Mouse (Mus musculus) ES-Bruce4 (cell line): ENCODE measurements around the gene Ttc7b. TPM values are rescaled to one million over a fixed set of nuclear protein-coding genes. Genes with fewer than 3 reads are reported as not detected.

Source experiments
- H3K27ac ChIP-seq: 2 replicates; pipeline ENCODE4 v1.5.1; 2012; ENCODE audit warnings: low read length, inconsistent platforms; ENCODE audit not compliant: insufficient read depth
- H3K27me3 ChIP-seq: 2 replicates; pipeline ENCODE4 v1.6.1; 2012; ENCODE audit warnings: mild to moderate bottlenecking, low read length, inconsistent platforms; ENCODE audit not compliant: control insufficient read depth, poor library complexity, insufficient read depth, severe bottlenecking
- H3K36me3 ChIP-seq: 2 replicates; pipeline ENCODE4 v1.6.1; 2012; ENCODE audit warnings: inconsistent platforms, mild to moderate bottlenecking, low read length, moderate library complexity; ENCODE audit not compliant: control insufficient read depth, poor library complexity, insufficient read depth, severe bottlenecking
- H3K4me1 ChIP-seq: one replicate; pipeline ENCODE4 v1.8.1; 2011; ENCODE audit warnings: low read length; ENCODE audit not compliant: control insufficient read depth, insufficient read depth
- H3K4me3 ChIP-seq: 2 replicates; pipeline ENCODE4 v1.5.1; 2011; ENCODE audit warnings: low read depth, mild to moderate bottlenecking, low read length
- H3K9ac ChIP-seq: 2 replicates; pipeline ENCODE4 v1.6.1; 2012; ENCODE audit warnings: low read depth, mild to moderate bottlenecking, inconsistent platforms; ENCODE audit not compliant: poor library complexity, severe bottlenecking
- H3K9me3 ChIP-seq: replicated peaks from 2 replicates; pipeline ENCODE4 v1.6.1; 2012; ENCODE audit warnings: mild to moderate bottlenecking, low read length, inconsistent platforms; ENCODE audit not compliant: control insufficient read depth, poor library complexity, insufficient read depth, severe bottlenecking
- CTCF ChIP-seq: IDR thresholded peaks from one replicate; pipeline ENCODE4 v1.8.1; 2011; ENCODE audit warnings: low read depth, low read length
- EP300 ChIP-seq: IDR thresholded peaks from 2 replicates; pipeline ENCODE4 v1.6.1; 2011; ENCODE audit warnings: low read depth, low read length; ENCODE audit not compliant: insufficient read depth
- POLR2A ChIP-seq: IDR thresholded peaks from one replicate; pipeline ENCODE4 v1.8.1; 2011; ENCODE audit warnings: low read length; ENCODE audit not compliant: insufficient read depth
- polyA plus RNA-seq: library from polyadenylated mRNA; stranded (reverse); fragments of >200 nt; gene quantifications from 2 replicates; pipeline ENCODE4 v1.2.4, GENCODE M21; 2011; ENCODE audit warnings: low read depth; ENCODE audit not compliant: missing spikeins, insufficient read depth, insufficient read length

Gene Ttc7b
- polyA plus RNA-seq, 1 experiment: 61.1 TPM

GRCm38 (mm10) chr12:100276607-100277533 is 243.8 kb downstream of the Ttc7b start:
- no peaks in the 10 kb centered on the region for H3K36me3 ChIP-seq
- H3K27ac ChIP-seq: no peak overlapping the region
- no peaks in the 10 kb centered on the region for H3K27me3 ChIP-seq
- H3K4me1 ChIP-seq: peaks cover 2% of the 10 kb centered on the region
- TF ChIP-seq CTCF: no peak
- TF ChIP-seq EP300: no peak
- no peak for TF ChIP-seq POLR2A
- H3K9ac ChIP-seq: no peak overlapping the region
- no peak overlapping the region for H3K4me3 ChIP-seq
- H3K9me3 ChIP-seq: no peaks in the 10 kb centered on the region

GRCm38 (mm10) chr12:100275850-100276249 is 244.8 kb downstream of the Ttc7b start:
- no peak overlapping the region for H3K9ac ChIP-seq
- H3K4me3 ChIP-seq: no peak overlapping the region
- no peaks in the 10 kb centered on the region for H3K27me3 ChIP-seq
- H3K27ac ChIP-seq: no peak overlapping the region
- H3K9me3 ChIP-seq: no peaks in the 10 kb centered on the region
- no peaks in the 10 kb centered on the region for H3K36me3 ChIP-seq
- no peak for TF ChIP-seq EP300
- no peak for TF ChIP-seq POLR2A
- TF ChIP-seq CTCF: no peak
- H3K4me1 ChIP-seq: peaks cover 2% of the 10 kb centered on the region

- no peaks in the 10 kb centered on the region for H3K4me1 ChIP-seq
- H3K9me3 ChIP-seq: no peaks in the 10 kb centered on the region
- H3K36me3 ChIP-seq: no peaks in the 10 kb centered on the region
- H3K27me3 ChIP-seq: no peaks in the 10 kb centered on the region
- no peak overlapping the region for H3K4me3 ChIP-seq
- no peak overlapping the region for H3K9ac ChIP-seq
- TF ChIP-seq EP300: no peak
- no peak for TF ChIP-seq POLR2A
- TF ChIP-seq CTCF: no peak
- H3K27ac ChIP-seq: no peak overlapping the region
Measured at GRCm38 (mm10) chr12:100273033-100273432, 247.6 kb downstream of the Ttc7b start.

DNA sequence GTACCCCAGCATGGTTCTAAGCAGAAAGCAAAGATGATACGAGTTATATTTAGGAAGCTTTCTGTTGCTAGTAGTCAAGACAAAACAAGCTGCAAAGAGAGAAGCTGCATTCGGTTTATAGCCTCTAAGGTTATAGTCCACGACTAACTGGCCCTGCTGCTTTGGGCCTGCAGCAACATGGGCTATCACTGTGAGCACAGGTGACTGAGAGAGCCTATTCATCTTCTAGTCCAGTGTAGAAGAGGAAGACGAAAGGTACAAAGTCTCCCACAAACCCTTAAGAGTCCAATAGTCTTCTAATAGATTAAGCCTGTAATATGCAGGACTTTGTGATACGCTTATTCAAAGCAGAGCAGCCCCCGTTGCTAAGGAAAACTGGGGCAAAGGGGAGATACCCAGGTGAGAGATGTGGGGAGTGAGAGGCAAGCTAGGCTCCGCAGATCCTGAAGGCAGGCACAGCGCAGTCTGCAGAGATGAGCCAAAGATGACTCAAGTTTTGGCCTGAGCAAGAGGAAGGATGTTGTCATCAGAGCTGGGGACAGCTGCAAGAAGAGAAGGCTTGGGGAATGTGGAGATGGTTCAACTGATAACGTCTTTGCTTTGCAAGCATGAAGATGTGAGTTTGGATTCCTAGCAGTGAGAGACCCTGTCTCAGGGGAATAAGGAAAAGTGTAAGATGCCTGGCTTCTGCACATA is 250.5 kb downstream of the Ttc7b start:
- no peaks in the 10 kb centered on the region for H3K9me3 ChIP-seq
- no peak for TF ChIP-seq CTCF
- no peak for TF ChIP-seq EP300
- no peak for TF ChIP-seq POLR2A
- H3K27ac ChIP-seq: no peak overlapping the region

GRCm38 (mm10) chr12:100268011-100268410 is 252.6 kb downstream of the Ttc7b start:
- no peak overlapping the region for H3K9ac ChIP-seq
- H3K27me3 ChIP-seq: no peaks in the 10 kb centered on the region
- TF ChIP-seq POLR2A: no peak
- TF ChIP-seq EP300: no peak
- no peak for TF ChIP-seq CTCF
- no peak overlapping the region for H3K27ac ChIP-seq
- no peaks in the 10 kb centered on the region for H3K9me3 ChIP-seq
- H3K4me1 ChIP-seq: no peaks in the 10 kb centered on the region
- H3K36me3 ChIP-seq: no peaks in the 10 kb centered on the region
- H3K4me3 ChIP-seq: no peak overlapping the region

More for the DNA sequence above, 250.5 kb downstream of the Ttc7b start:
- Histone ChIP-seq H3K9ac (no peak overlapping the region), H3K4me1 (no peaks in the 10 kb centered on the region), H3K4me3 (no peak overlapping the region), H3K27me3 (no peaks in the 10 kb centered on the region), H3K36me3 (no peaks in the 10 kb centered on the region)
